Mouse (Mus musculus) heart, embryonic 14.5 days (tissue): ENCODE data around the gene Prop1. TPM values are rescaled to one million over a fixed set of nuclear protein-coding genes. Genes with fewer than 3 reads are reported as not detected.

ENCODE experiments used
- ATAC-seq: fragments of 200-750 bp; cut with Nextera tagmentation; 2 replicates; pipeline ENCODE4 v1.8.0; 2017; ENCODE audit warnings: low read depth, moderate TSS enrichment; ENCODE audit not compliant: insufficient number of reproducible peaks, insufficient read depth, low FRiP score
- H3K27ac ChIP-seq, 2 experiments: fragments of 200-500 bp in 1 of 2; fragments of 300-500 bp in 1 of 2; sonication (generic) in 1 of 2; replicated peaks in 1 of 2; 2 replicates each; pipeline ENCODE4 v1.5.1; 2012 to 2014; ENCODE audit warnings: low read depth in 2 of 2, low read length in 2 of 2, control low read depth in 1 of 2, mild to moderate bottlenecking in 1 of 2, mixed read lengths in 1 of 2; ENCODE audit not compliant: control insufficient read depth in 1 of 2, insufficient read depth in 1 of 2
- H3K27me3 ChIP-seq: fragments of 300-500 bp; sonication (generic); 2 replicates; pipeline ENCODE4 v1.6.1; 2014; ENCODE audit warnings: mild to moderate bottlenecking, low read length, control low read depth; ENCODE audit not compliant: control insufficient read depth, insufficient read depth
- H3K36me3 ChIP-seq: fragments of 300-500 bp; sonication (generic); 2 replicates; pipeline ENCODE4 v1.6.1; 2014; ENCODE audit warnings: mild to moderate bottlenecking, control low read depth, low read length, mixed read lengths; ENCODE audit not compliant: control insufficient read depth, insufficient read depth
- H3K4me1 ChIP-seq, 2 experiments: fragments of 200-500 bp in 1 of 2; fragments of 300-500 bp in 1 of 2; sonication (generic) in 1 of 2; 2 replicates each; pipeline ENCODE4 v1.6.1; 2012 to 2014; ENCODE audit warnings: low read length in 2 of 2, control low read depth in 1 of 2, mixed read lengths in 1 of 2; ENCODE audit not compliant: control insufficient read depth in 2 of 2, insufficient read depth in 2 of 2
- H3K4me2 ChIP-seq: fragments of 300-500 bp; sonication (generic); 2 replicates; pipeline ENCODE4 v1.6.1; 2014; ENCODE audit warnings: mild to moderate bottlenecking, low read length
- H3K4me3 ChIP-seq, 2 experiments: fragments of 200-500 bp in 1 of 2; fragments of 300-500 bp in 1 of 2; sonication (generic) in 1 of 2; 2 replicates each; pipeline ENCODE4 v1.5.1; 2012 to 2014; ENCODE audit warnings: low read length in 2 of 2, mild to moderate bottlenecking in 2 of 2, control low read depth in 1 of 2, low read depth in 1 of 2, moderate library complexity in 1 of 2; ENCODE audit not compliant: control insufficient read depth in 1 of 2, insufficient read depth in 1 of 2
- H3K9ac ChIP-seq: fragments of 300-500 bp; sonication (generic); 2 replicates; pipeline ENCODE4 v1.6.1; 2014; ENCODE audit warnings: mild to moderate bottlenecking, low read length
- H3K9me3 ChIP-seq: fragments of 300-500 bp; sonication (generic); 2 replicates; pipeline ENCODE4 v1.6.1; 2016; ENCODE audit warnings: low read length, control low read depth; ENCODE audit not compliant: control insufficient read depth
- WGBS: fragments of 180-500 bp; shearing (Covaris S2); extraction: QIAGEN DNeasy Blood & Tissue Kit; methylation state at CpG from one replicate; pipeline ENCODE4 v1.1.7; 2014; 5-methylcytosine and 5-hydroxymethylcytosine counted together
- polyA plus RNA-seq: library from polyadenylated mRNA; unstranded; fragments of >200 nt; fragmentation: Nextera tagmentation; extraction: Ambion mirVana; gene quantifications from 2 replicates; pipeline ENCODE4 v1.2.1, GENCODE M21; 2014

Prop1 gene
- polyA plus RNA-seq, 1 experiment from 2014 or later = not detected

GRCm38 (mm10) chr11:50942386-50942785 is 11.2 kb downstream of the Prop1 start:
- H3K27ac ChIP-seq = no peak overlapping the region
- H3K4me1 ChIP-seq = no peaks in the 10 kb centered on the region
- no peak for ATAC-seq
- WGBS = 57% methylated on average over 12 of the region's 12 CpGs
- H3K36me3 ChIP-seq = no peaks in the 10 kb centered on the region
- H3K4me3 ChIP-seq = no peak overlapping the region
- no peak overlapping the region for H3K4me2 ChIP-seq
- no peaks in the 10 kb centered on the region for H3K9me3 ChIP-seq
- peaks cover 29% of the 10 kb centered on the region for H3K27me3 ChIP-seq
- H3K9ac ChIP-seq = no peak overlapping the region

- Histone ChIP-seq H3K36me3 (no peaks in the 10 kb centered on the region), H3K27me3 (peaks cover 25% of the 10 kb centered on the region), H3K9ac (no peak overlapping the region), H3K4me1 (no peaks in the 10 kb centered on the region), H3K9me3 (no peaks in the 10 kb centered on the region), H3K4me3 (no peak overlapping the region), H3K4me2 (no peak overlapping the region), H3K27ac (no peak overlapping the region)
- WGBS = 30% methylated on average over 14 of the region's 14 CpGs
- ATAC-seq = no peak
These were observed 13.8 kb downstream of the Prop1 start for GRCm38 (mm10) chr11:50939621-50940366.

GRCm38 (mm10) chr11:50938435-50938834 is 15.1 kb downstream of the Prop1 start:
- Histone ChIP-seq H3K27ac (no peak overlapping the region), H3K36me3 (no peaks in the 10 kb centered on the region), H3K9me3 (no peaks in the 10 kb centered on the region), H3K4me2 (no peak overlapping the region), H3K4me3 (no peak overlapping the region), H3K4me1 (no peaks in the 10 kb centered on the region), H3K9ac (no peak overlapping the region), H3K27me3 (peaks cover 20% of the 10 kb centered on the region; the same call in 1 of the 2 replicates)
- 71% methylated on average over 8 of the region's 8 CpGs for WGBS
- no peak for ATAC-seq

- H3K4me3 ChIP-seq = peak overlapping the region in 1 of 2 experiments; percentile 80; a peak in 1 of 4 replicates
- H3K9ac ChIP-seq = no peak overlapping the region
These were observed 21.5 kb downstream of the Prop1 start for GRCm38 (mm10) chr11:50932040-50932439.

DNA sequence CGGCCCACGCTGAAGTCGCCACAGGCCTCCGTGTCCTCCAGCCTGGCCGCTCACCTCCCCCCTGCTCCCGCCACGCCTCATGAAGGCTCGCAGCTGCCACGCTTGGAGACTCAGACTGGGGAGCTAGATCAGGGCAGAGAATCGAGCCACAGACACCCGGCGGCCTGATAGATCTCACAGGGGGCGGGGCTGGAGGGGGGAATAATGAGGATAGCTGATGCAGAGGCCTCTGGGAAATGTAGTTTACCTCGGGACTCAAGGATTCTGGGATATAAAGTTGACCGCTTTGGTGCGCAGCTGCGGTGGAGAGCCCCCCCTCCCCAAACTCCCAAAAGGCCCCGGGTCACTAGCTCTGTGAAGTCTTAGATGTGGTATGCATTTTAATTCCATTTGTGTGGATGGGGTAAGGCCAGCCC is 22.1 kb downstream of the Prop1 start, which contains the start of gene Zfp354b:
Gene Zfp354b (minus strand): TSS at position 183 of the 416 bp plus-strand sequence.
- peak; percentile 87 for ATAC-seq
- Histone ChIP-seq H3K36me3 (no peaks in the 10 kb centered on the region), H3K9ac (peak within 1 kb of the TSS; percentile 84), H3K4me3 (peak within 1 kb of the TSS; percentile 80 to 86), H3K4me1 (peaks cover 5 to 9% of the 10 kb centered on the region in 2 experiments; a peak in 1 of 4 replicates), H3K4me2 (peak within 1 kb of the TSS; percentile 98), H3K9me3 (no peaks in the 10 kb centered on the region), H3K27ac (peak within 1 kb of the TSS in 1 of 2 experiments; percentile 11; a peak in 1 of 4 replicates), H3K27me3 (peaks cover 6% of the 10 kb centered on the region)
- WGBS = 1% methylated on average over 18 of the region's 18 CpGs

More at GRCm38 (mm10) chr11:50932040-50932439, 21.5 kb downstream of the Prop1 start:
- Histone ChIP-seq H3K27me3 (peaks cover 6% of the 10 kb centered on the region), H3K9me3 (no peaks in the 10 kb centered on the region), H3K27ac (no peak overlapping the region), H3K36me3 (no peaks in the 10 kb centered on the region), H3K4me2 (peak overlapping the region; percentile 98), H3K4me1 (peaks cover 5 to 9% of the 10 kb centered on the region in 2 experiments; a peak in 1 of 4 replicates)
- WGBS = 79% methylated on average over 1 of the region's 1 CpGs
- ATAC-seq = no peak

DNA sequence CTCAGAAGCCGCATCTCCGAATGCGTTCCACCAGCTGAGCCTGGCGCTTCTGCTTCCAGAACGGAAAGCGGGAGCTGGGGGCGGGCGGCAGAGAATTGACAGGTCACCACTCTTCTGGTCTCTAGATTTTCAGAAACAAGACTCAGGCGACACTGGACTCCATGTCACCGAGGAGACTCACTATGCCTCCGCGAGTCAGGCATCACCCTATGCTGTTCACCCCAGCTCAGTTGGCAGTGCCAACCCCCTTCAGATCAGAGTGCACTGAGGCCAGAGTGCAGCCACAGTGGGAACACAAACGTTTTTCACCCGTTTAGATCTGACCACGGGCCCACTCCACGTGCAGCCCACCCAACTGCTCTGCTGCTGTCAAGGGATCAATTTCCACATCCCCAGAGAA is 22.5 kb downstream of the Prop1 start:
- ATAC-seq = peak; percentile 46; the same call in 1 of the 2 replicates
- H3K27ac ChIP-seq = peak overlapping the region in 1 of 2 experiments; percentile 11; a peak in 1 of 4 replicates
- H3K27me3 ChIP-seq = peaks cover 6% of the 10 kb centered on the region
- H3K4me3 ChIP-seq = peak overlapping the region; percentile 80 to 86
- H3K4me2 ChIP-seq = peak overlapping the region; percentile 98
- H3K9ac ChIP-seq = peak overlapping the region; percentile 84
- H3K9me3 ChIP-seq = no peaks in the 10 kb centered on the region
- peaks cover 5 to 9% of the 10 kb centered on the region in 2 experiments; a peak in 1 of 4 replicates for H3K4me1 ChIP-seq
- WGBS = 2% methylated on average over 16 of the region's 16 CpGs
- no peaks in the 10 kb centered on the region for H3K36me3 ChIP-seq

GRCm38 (mm10) chr11:50930469-50931014 is 23.0 kb downstream of the Prop1 start:
- H3K9ac ChIP-seq = peak overlapping the region; percentile 84
- H3K4me2 ChIP-seq = peak overlapping the region; percentile 98
- H3K9me3 ChIP-seq = no peaks in the 10 kb centered on the region
- H3K4me3 ChIP-seq = peak overlapping the region; percentile 80 to 86
- H3K36me3 ChIP-seq = no peaks in the 10 kb centered on the region
- 14% methylated on average over 14 of the region's 14 CpGs for WGBS
- no peak for ATAC-seq
- peaks cover 6% of the 10 kb centered on the region for H3K27me3 ChIP-seq
- H3K4me1 ChIP-seq = peaks cover 5 to 9% of the 10 kb centered on the region in 2 experiments; a peak in 1 of 4 replicates
- H3K27ac ChIP-seq = no peak overlapping the region
